Mouse (Mus musculus): Measurements from ENCODE around the gene Sp3. TPM values are rescaled to one million over a fixed set of nuclear protein-coding genes. Genes with fewer than 3 reads are reported as not detected.
"Not testable (repeated sequence)": the region's sequence is repeated elsewhere in the genome, so short reads cannot be mapped to it uniquely, and the experiment has no call there.

Sp3 gene
- polyA plus RNA-seq, 1 experiment from 2014 or later, result 54.6 TPM

DNA sequence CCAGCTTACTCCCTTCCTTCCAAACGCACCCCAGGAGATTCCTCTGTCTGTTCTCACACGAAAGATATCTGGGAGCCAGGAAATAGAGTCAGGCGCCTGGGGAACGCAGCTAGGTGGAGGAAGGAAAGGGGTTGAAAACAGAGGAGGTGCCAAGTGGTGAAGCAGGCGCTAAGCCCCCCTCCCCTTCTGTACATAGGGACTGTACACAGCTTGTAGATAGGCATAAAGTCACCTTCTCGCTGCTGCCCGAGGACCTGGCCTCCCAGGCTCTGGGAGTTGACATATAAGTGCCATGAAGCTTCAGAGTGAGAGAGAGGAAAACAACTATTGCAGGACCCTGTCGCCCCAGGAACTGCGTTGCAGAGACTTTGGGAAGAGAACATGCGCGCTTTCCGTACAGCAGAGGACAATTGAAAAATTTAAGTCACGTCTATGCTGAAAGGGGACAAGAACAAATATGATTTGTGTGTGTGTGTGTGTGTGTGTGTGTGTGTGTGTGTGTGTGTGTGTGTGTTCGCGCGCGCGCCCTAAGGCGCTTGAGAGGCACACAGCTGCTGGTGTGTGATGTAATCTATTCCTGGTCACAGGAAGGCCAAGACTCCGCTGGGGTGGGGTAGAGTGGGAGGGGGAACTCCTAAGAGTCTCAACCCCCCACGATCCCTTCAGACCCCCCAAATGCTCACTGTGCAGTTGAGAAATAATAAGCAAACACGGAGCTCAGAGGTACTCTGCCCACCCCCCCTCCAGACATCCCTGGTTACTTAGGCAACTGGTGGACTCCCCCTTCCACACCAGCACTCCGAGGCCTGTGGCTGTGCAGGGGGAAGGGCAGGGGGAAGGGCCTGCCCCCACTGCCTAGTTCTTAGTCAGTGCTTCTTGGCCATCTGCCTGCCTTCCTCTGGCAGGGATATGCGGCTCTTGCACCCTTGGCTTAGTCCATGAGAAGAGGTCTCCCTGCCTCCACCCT is 23.8 kb upstream of the Sp3 start:
- Histone ChIP-seq H3K9me3 (replicated peaks) (no peaks in the 10 kb centered on the region), H3K27me3 (no peaks in the 10 kb centered on the region), H3K4me3 (replicated peaks) (peak overlapping the region; percentile 11; the same call in 1 of the 2 replicates), H3K36me3 (no peaks in the 10 kb centered on the region), H3K9ac (0 out of 2 replicates have a peak overlapping the region, but pooled peaks have one; percentile 31), H3K4me1 (peaks cover 27% of the 10 kb centered on the region), H3K4me2 (peak overlapping the region; percentile 51), H3K27ac (peak overlapping the region; percentile 82)
- WGBS, result 24% methylated on average over 24 of the region's 24 CpGs
- peak; percentile 90; the same call in 1 of the 2 replicates for ATAC-seq (replicated peaks; ENCODE audit: low FRiP score)

- Histone ChIP-seq H3K9me3 (replicated peaks) (no peaks in the 10 kb centered on the region), H3K27ac (peak overlapping the region; percentile 82; the same call in 1 of the 2 replicates), H3K36me3 (no peaks in the 10 kb centered on the region), H3K27me3 (no peaks in the 10 kb centered on the region), H3K4me2 (peak overlapping the region; percentile 51; the same call in 1 of the 2 replicates), H3K4me3 (replicated peaks) (no peak overlapping the region), H3K9ac (no peak overlapping the region), H3K4me1 (peaks cover 27% of the 10 kb centered on the region)
- no peak for ATAC-seq (replicated peaks; ENCODE audit: low FRiP score)
- WGBS, result 48% methylated on average over 12 of the region's 12 CpGs
These were observed 22.8 kb upstream of the Sp3 start for GRCm38 (mm10) chr2:73003049-73003448.

DNA sequence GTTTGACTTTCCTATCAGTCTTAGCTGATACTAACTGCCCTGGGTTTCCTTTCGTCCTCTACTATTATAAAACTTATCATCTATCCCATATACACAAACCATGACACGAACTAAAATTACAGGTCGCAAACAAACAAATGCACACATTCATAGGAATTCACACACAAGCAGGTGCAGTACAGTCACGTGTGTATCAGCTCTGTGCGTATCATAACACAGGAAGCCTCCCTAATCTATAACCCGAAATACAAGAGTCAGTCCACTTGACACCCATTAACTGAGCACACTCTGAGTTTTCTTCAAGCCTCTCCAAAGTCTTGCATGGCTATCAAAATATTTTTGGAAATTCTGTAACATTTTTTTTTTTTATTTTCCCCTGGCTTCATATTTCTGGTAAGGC is 22.2 kb upstream of the Sp3 start:
- H3K4me2 ChIP-seq, result no peak overlapping the region
- no peak overlapping the region for H3K27ac ChIP-seq
- no peak overlapping the region for H3K4me3 ChIP-seq (replicated peaks)
- WGBS, result 88% methylated on average over 6 of the region's 6 CpGs
- H3K9ac ChIP-seq, result no peak overlapping the region
- H3K27me3 ChIP-seq, result no peaks in the 10 kb centered on the region
- no peaks in the 10 kb centered on the region for H3K9me3 ChIP-seq (replicated peaks)
- no peak for ATAC-seq (replicated peaks; ENCODE audit: low FRiP score)
- H3K4me1 ChIP-seq, result peaks cover 27% of the 10 kb centered on the region
- no peaks in the 10 kb centered on the region for H3K36me3 ChIP-seq

GRCm38 (mm10) chr2:73001994-73002393 is 21.7 kb upstream of the Sp3 start:
- peak; percentile 63; the same call in 1 of the 2 replicates for ATAC-seq (replicated peaks; ENCODE audit: low FRiP score)
- H3K4me1 ChIP-seq, result peaks cover 27% of the 10 kb centered on the region
- no peaks in the 10 kb centered on the region for H3K9me3 ChIP-seq (replicated peaks)
- H3K36me3 ChIP-seq, result no peaks in the 10 kb centered on the region
- no peak overlapping the region for H3K27ac ChIP-seq
- no peak overlapping the region for H3K4me2 ChIP-seq
- H3K4me3 ChIP-seq (replicated peaks), result no peak overlapping the region
- no peak overlapping the region for H3K9ac ChIP-seq
- no peaks in the 10 kb centered on the region for H3K27me3 ChIP-seq
- 86% methylated on average over 5 of the region's 5 CpGs for WGBS

DNA sequence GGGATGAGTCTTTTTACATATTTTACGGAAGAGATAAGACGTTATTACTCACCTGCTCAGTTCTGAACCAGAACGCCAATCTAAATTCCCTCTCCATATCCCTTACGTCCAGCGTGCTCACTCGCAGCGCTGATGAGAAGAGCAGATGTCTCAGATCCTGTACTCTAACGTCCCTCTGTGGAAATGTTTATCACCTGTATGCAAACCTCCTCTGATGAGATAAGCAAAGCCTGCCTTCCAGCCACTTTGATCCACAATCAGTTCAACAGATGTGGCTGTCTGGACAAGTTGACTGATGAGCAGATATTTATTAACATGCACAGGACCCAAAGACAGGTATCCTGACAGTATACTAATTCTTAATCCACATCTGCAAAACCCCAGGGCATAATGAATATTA is 19.9 kb upstream of the Sp3 start:
- H3K4me3 ChIP-seq (replicated peaks), result no peak overlapping the region
- H3K36me3 ChIP-seq, result no peaks in the 10 kb centered on the region
- H3K4me2 ChIP-seq, result no peak overlapping the region
- H3K27ac ChIP-seq, result no peak overlapping the region
- peaks cover 30% of the 10 kb centered on the region for H3K4me1 ChIP-seq
- no peaks in the 10 kb centered on the region for H3K9me3 ChIP-seq (replicated peaks)
- H3K27me3 ChIP-seq, result no peaks in the 10 kb centered on the region
- H3K9ac ChIP-seq, result no peak overlapping the region
- WGBS, result 69% methylated on average over 8 of the region's 8 CpGs
- ATAC-seq (replicated peaks; ENCODE audit: low FRiP score), result no peak

- H3K27me3 ChIP-seq, result no peaks in the 10 kb centered on the region
- no peaks in the 10 kb centered on the region for H3K36me3 ChIP-seq
- ATAC-seq (replicated peaks; ENCODE audit: low FRiP score), result no peak
- H3K4me1 ChIP-seq, result peaks cover 9% of the 10 kb centered on the region
- no peak overlapping the region for H3K4me3 ChIP-seq (replicated peaks)
- no peaks in the 10 kb centered on the region for H3K9me3 ChIP-seq (replicated peaks)
- no peak overlapping the region for H3K27ac ChIP-seq
- 96% methylated on average over 4 of the region's 4 CpGs for WGBS
- H3K9ac ChIP-seq, result no peak overlapping the region
- H3K4me2 ChIP-seq, result no peak overlapping the region
These were observed 17.3 kb upstream of the Sp3 start for GRCm38 (mm10) chr2:72997586-72997985.

GRCm38 (mm10) chr2:72996808-72997378 is 16.6 kb upstream of the Sp3 start:
- Histone ChIP-seq H3K9me3 (replicated peaks) (no peaks in the 10 kb centered on the region), H3K36me3 (no peaks in the 10 kb centered on the region), H3K4me2 (no peak overlapping the region), H3K27ac (no peak overlapping the region), H3K27me3 (no peaks in the 10 kb centered on the region), H3K4me3 (replicated peaks) (no peak overlapping the region), H3K9ac (no peak overlapping the region), H3K4me1 (peaks cover 9% of the 10 kb centered on the region)
- ATAC-seq (replicated peaks; ENCODE audit: low FRiP score), result no peak
- WGBS, result 61% methylated on average over 9 of the region's 9 CpGs

DNA sequence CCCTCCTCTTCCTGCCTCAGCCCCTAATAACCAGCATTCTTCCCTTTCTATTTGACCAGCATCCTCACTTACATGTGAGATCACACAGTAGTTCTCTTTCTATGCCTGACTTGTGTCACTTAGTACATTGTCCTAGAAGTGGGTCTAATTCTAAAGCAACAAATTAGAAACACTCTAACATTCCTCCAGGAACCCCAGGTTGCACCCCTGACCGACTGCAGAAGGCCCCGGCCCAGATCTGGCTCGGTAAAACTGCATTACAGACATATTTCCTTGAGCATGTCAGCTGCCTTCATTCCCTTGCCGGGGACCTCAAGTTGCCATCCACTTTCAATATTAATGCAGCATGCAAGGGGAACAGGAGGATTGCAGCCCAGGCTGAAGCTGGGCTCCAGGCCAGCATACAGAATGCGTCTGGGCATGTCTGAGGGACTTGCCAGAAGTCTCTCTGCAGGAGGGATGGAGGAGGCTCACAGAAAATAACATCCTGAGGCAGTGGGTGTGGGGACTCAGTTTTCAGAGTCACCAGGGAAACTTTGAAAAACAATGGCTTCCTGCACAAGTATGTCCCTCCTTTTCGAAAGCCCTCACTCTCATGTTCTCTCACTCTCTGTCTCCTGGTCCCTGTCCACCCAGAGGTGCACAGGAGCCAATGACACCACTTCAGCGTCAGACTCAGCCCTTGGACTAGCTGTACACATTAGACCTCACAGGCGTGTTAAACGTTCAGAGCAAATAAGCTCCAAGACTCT is 15.3 kb upstream of the Sp3 start:
- no peaks in the 10 kb centered on the region for H3K36me3 ChIP-seq
- H3K27ac ChIP-seq, result peak overlapping the region; percentile 67
- no peaks in the 10 kb centered on the region for H3K9me3 ChIP-seq (replicated peaks)
- no peak overlapping the region for H3K4me3 ChIP-seq (replicated peaks)
- peaks cover 9% of the 10 kb centered on the region for H3K4me1 ChIP-seq
- no peak overlapping the region for H3K9ac ChIP-seq
- no peaks in the 10 kb centered on the region for H3K27me3 ChIP-seq
- 46% methylated on average over 9 of the region's 9 CpGs for WGBS
- no peak overlapping the region for H3K4me2 ChIP-seq
- ATAC-seq (replicated peaks; ENCODE audit: low FRiP score), result peak; percentile 52; the same call in 1 of the 2 replicates

DNA sequence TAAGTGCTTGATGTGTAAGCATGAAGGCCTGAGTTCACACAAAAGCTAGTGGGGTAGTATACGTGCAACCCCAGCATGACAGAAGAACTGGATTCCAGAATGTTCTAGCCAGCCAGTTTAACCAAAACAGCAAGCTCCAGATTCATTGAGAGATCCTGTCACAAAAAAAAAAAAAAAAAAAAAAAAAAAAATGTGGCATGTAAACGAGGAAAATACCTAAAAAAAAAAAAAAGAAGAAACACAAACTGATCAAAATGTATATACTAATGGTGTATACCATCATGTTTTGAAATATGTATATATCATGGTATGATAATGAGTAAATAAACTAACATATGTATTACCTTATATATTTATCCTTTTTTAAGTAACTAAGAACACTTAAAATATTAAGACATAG is 13.9 kb upstream of the Sp3 start:
- H3K27me3 ChIP-seq, result no peaks in the 10 kb centered on the region
- no peak for ATAC-seq (replicated peaks; ENCODE audit: low FRiP score)
- H3K4me2 ChIP-seq, result no peak overlapping the region
- H3K4me3 ChIP-seq (replicated peaks), result no peak overlapping the region
- peaks cover 5% of the 10 kb centered on the region for H3K9me3 ChIP-seq (replicated peaks)
- WGBS, result 63% methylated on average over 2 of the region's 2 CpGs
- no peak overlapping the region for H3K27ac ChIP-seq
- peaks cover 9% of the 10 kb centered on the region for H3K4me1 ChIP-seq
- H3K9ac ChIP-seq, result no peak overlapping the region
- H3K36me3 ChIP-seq, result peaks cover 2% of the 10 kb centered on the region

- Histone ChIP-seq H3K9me3 (replicated peaks) (peaks cover 7% of the 10 kb centered on the region), H3K27me3 (no peaks in the 10 kb centered on the region), H3K27ac (no peak overlapping the region), H3K9ac (no peak overlapping the region), H3K4me3 (replicated peaks) (no peak overlapping the region), H3K4me2 (no peak overlapping the region), H3K36me3 (peaks cover 11% of the 10 kb centered on the region), H3K4me1 (peaks cover 9% of the 10 kb centered on the region)
- ATAC-seq (replicated peaks; ENCODE audit: low FRiP score), result no peak
- WGBS, result 94% methylated on average over 17 of the region's 17 CpGs
These were observed 12.3 kb upstream of the Sp3 start for GRCm38 (mm10) chr2:72992497-72992896.

- not testable (repeated sequence) for H3K27me3 ChIP-seq; H3K4me2 ChIP-seq; ATAC-seq (replicated peaks; ENCODE audit: low FRiP score); H3K27ac ChIP-seq; H3K9ac ChIP-seq; H3K4me1 ChIP-seq; H3K9me3 ChIP-seq (replicated peaks); H3K4me3 ChIP-seq (replicated peaks)
- 94% methylated on average over 9 of the region's 9 CpGs for WGBS
- peaks cover 12% of the 10 kb centered on the region for H3K36me3 ChIP-seq
These were observed 8.7 kb upstream of the Sp3 start for GRCm38 (mm10) chr2:72988945-72989344.

- Histone ChIP-seq H3K9ac (no peak within 1 kb of the TSS), H3K9me3 (replicated peaks) (peaks cover 7% of the 10 kb centered on the region), H3K4me2 (no peak within 1 kb of the TSS), H3K27me3 (no peaks in the 10 kb centered on the region), H3K36me3 (peaks cover 12% of the 10 kb centered on the region), H3K27ac (no peak within 1 kb of the TSS), H3K4me1 (peaks cover 5% of the 10 kb centered on the region; the same call in 1 of the 2 replicates), H3K4me3 (replicated peaks) (no peak within 1 kb of the TSS)
- WGBS, result 93% methylated on average over 5 of the region's 5 CpGs
- no peak for ATAC-seq (replicated peaks; ENCODE audit: low FRiP score)
These were observed 6.4 kb upstream of the Sp3 start, which contains the start of gene Gm11084 for GRCm38 (mm10) chr2:72986616-72987015. TSS of gene Gm11084 (minus strand) at chr2:72986716.

Measured in kidney, embryonic 15.5 days (tissue).